Mouse (Mus musculus) C2C12 (cell line): ENCODE data around the gene Sfmbt2.

Experiments
- CTCF ChIP-seq: IDR thresholded peaks from one replicate; pipeline ENCODE4 v1.5.1; 2011; ENCODE audit not compliant: control insufficient read depth, insufficient read depth, insufficient read length
- MAX ChIP-seq: IDR thresholded peaks from one replicate; pipeline ENCODE4 v1.6.1; 2011; ENCODE audit warnings: mild to moderate bottlenecking, control low read depth

DNA sequence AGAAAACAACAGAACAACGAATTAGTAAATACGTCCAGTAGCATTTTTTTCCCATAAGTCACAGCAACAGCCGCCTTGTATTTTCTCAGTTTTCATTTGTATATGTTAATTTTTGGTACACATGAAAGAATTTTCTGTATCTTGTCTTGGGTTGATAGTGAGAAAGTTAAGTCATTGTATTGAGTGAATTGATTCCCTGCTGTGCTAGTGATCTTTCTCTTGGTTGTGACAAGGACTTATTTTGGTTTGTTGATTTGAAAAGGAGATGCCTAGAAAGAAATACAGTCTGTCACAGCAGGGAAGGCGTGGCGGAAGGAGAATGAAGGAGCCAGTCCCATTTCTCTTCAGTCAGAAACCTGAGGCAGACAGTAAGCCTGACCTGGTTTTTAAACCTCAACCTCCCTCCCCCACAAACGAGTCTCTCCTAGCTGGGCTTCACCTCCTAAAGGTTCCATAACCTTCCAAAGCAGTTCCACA is 50.7 kb downstream of the Sfmbt2 start:
- no peak for TF ChIP-seq CTCF
- no peak for TF ChIP-seq MAX
